Mouse (Mus musculus): ENCODE measurements at regions not wholly inside any gene's neighbourhood (a gene's known extent, or its start where the extent isn't known, plus 50 kb on each side); places are given as distances from the start of the nearest gene placed in this dataset.

DNA sequence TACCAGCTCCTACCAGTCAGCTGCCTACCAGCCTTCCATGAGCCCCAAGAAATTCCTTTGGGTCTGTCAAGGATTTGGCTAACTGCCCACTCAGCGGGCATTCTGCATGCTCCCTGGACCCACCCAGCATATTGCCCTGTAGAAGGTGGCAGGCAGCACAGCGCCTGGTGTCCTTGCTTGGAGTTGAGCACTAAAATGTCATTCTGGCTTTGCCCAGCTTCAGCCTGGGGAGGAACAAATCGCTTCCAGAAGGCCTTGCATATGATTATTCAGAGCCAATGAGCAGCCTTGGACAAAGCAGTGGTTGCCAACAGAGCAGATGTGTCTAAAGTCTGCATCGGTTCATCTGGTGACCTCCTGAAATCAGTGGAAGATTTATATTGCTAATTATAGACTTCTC, 103.8 kb downstream of the Olig3 start:
- TF ChIP-seq CTCF (IDR thresholded peaks at IDR 0.05; ENCODE audit: extremely low read depth, insufficient read length, insufficient replicate concordance, low read depth, low read length) (no peak), POLR2A (IDR thresholded peaks at IDR 0.05; ENCODE audit: low read depth, low read length) (no peak)

All from small intestine, adult 2 months (tissue).